Mouse (Mus musculus) limb, embryonic 13.5 days (tissue): Measurements from ENCODE around the gene Pus3. TPM values are rescaled to one million over a fixed set of nuclear protein-coding genes. Genes with fewer than 3 reads are reported as not detected.
A peak's percentile ranks its signal among the peaks of the same experiment; 100 is the strongest.

Experiments used
- ATAC-seq: fragments of 200-750 bp; cut with Nextera tagmentation; 2 replicates; pipeline ENCODE4 v1.8.0; 2017; ENCODE audit warnings: low read depth, moderate number of reproducible peaks, moderate TSS enrichment; ENCODE audit not compliant: low FRiP score
- H3K27ac ChIP-seq: fragments of 300-500 bp; sonication (generic); 2 replicates; pipeline ENCODE4 v1.5.1; 2015; ENCODE audit warnings: inconsistent platforms, mild to moderate bottlenecking, moderate library complexity
- H3K27me3 ChIP-seq: fragments of 300-500 bp; sonication (generic); 2 replicates; pipeline ENCODE4 v1.6.1; 2015; ENCODE audit warnings: mild to moderate bottlenecking, inconsistent platforms
- H3K36me3 ChIP-seq: fragments of 300-500 bp; sonication (generic); 2 replicates; pipeline ENCODE4 v1.6.1; 2015; ENCODE audit warnings: inconsistent platforms, mild to moderate bottlenecking, moderate library complexity
- H3K4me1 ChIP-seq: fragments of 300-500 bp; sonication (generic); 2 replicates; pipeline ENCODE4 v1.6.1; 2015; ENCODE audit warnings: inconsistent platforms
- H3K4me2 ChIP-seq: fragments of 300-500 bp; sonication (generic); replicated peaks from 2 replicates; pipeline ENCODE4 v1.6.1; 2015; ENCODE audit warnings: inconsistent platforms, mild to moderate bottlenecking, moderate library complexity
- H3K4me3 ChIP-seq: fragments of 300-500 bp; sonication (generic); 2 replicates; pipeline ENCODE4 v1.5.1; 2015; ENCODE audit warnings: moderate library complexity, mild to moderate bottlenecking, inconsistent platforms
- H3K9ac ChIP-seq: fragments of 300-500 bp; sonication (generic); 2 replicates; pipeline ENCODE4 v1.6.1; 2015; ENCODE audit warnings: mild to moderate bottlenecking, inconsistent platforms
- H3K9me3 ChIP-seq: fragments of 300-500 bp; sonication (generic); 2 replicates; pipeline ENCODE4 v1.6.1; 2016; ENCODE audit warnings: inconsistent platforms
- WGBS: fragments of 180-500 bp; shearing (Covaris S2); methylation state at CpG from one replicate; pipeline ENCODE4 v1.1.7; 2015; 5-methylcytosine and 5-hydroxymethylcytosine counted together
- polyA plus RNA-seq: library from polyadenylated mRNA; unstranded; fragments of >200 nt; fragmentation: Nextera tagmentation; extraction: Ambion mirVana; gene quantifications from 2 replicates; pipeline ENCODE4 v1.2.1, GENCODE M21; 2015

Gene Pus3
- 21.2 and 21.6 TPM in 2 replicates for polyA plus RNA-seq

DNA sequence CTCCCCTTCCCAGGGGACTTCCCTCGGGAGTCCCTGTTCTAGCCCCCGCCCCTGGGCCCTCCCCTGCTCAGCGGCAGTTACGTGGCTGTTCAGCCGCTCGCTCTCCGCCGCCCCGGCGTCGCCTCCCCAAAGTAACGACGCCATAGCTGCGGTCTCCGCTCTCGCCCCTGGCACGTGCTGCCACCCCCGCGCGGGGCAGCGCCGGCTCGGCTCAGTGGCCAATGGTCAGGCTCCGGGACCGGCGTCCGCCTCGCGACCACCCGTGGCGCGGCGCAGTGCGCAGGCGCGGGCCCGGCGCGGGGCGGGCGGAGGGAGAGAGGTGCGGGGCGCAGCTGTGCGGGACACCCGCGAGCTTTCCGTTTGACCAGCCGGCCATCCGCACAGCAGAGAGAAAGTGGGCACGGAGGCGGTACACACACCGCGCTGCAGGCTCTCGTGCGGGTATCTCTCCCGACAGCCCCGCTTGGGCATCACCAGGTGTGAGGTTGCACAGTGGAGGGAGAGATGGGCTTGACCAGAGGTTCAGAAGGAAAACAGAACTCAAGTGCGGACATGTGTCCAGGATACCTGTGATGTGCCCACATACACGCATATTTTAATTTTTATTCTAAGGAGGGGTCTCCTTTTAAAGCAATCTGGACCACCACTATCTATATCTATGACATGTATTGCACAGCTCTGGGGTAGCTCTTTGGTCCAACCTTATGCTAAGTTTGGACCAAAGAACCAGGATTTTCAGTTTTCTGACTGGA lies at the start of gene Pus3, which contains the start of gene Ddx25:
Gene Pus3, plus strand, starts transcription at position 339 of the 752 bp plus-strand sequence.
Gene Ddx25, minus strand, starts transcription at position 272 of the 752 bp plus-strand sequence.
- 1% methylated on average over 59 of the region's 59 CpGs for WGBS
- peak; percentile 81 for ATAC-seq
- H3K9ac ChIP-seq: peak within 1 kb of the TSS; percentile 78
- H3K4me1 ChIP-seq: peaks cover 21% of the 10 kb centered on the region
- peaks cover 12% of the 10 kb centered on the region for H3K36me3 ChIP-seq
- peaks cover 8% of the 10 kb centered on the region; the same call in 1 of the 2 replicates for H3K27me3 ChIP-seq
- peak within 1 kb of the TSS; percentile 98 for H3K4me2 ChIP-seq
- H3K4me3 ChIP-seq: peak within 1 kb of the TSS; percentile 73
- H3K9me3 ChIP-seq: no peaks in the 10 kb centered on the region
- peak within 1 kb of the TSS; percentile 75 for H3K27ac ChIP-seq

DNA sequence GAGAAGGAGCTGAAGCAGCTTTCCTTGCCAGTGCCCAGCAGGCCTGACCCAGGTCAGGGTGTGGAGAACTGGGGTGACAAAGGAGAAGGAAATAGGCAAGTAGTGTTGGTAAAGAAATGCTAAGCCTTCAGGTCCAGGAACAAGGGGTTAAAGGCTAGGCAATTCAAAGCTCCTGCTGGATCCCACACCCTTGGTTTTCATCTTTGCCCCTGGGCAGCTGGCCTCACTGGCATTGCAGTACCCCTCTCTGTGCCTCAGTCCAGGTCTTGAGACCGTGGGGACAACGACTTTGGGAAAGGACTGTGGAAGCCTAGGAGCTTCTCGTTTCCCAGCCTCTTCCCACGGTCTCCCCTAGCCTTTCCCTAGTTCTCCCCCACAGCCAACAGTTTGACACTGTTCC lies 44.5 kb upstream of the Pus3 start:
- ATAC-seq: no peak
- WGBS: 83% methylated on average over 4 of the region's 4 CpGs

DNA sequence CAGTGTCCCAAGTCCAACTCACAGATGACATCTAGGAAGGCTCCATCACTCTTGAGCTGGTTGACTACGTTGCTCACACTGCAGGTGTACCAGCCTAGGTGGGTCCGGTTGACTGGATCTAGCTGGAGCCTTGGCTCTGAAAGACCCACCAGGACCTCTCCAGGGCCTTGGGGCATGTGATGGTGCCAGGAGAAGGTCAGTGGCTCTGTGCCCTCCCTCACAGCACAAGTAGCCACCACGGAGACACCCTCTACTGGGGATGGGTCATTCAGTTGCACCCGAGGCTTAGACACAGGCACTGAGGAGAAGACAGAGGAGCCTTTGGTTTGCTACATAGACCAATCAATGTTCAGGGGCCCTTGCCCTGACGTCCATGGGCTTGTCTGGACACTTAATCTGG lies 42.2 kb upstream of the Pus3 start:
- WGBS: 84% methylated on average over 5 of the region's 5 CpGs
- no peaks in the 10 kb centered on the region for H3K27me3 ChIP-seq
- H3K9me3 ChIP-seq: no peaks in the 10 kb centered on the region

More for the DNA sequence above, 44.5 kb upstream of the Pus3 start:
- no peak overlapping the region for H3K27ac ChIP-seq
- no peaks in the 10 kb centered on the region for H3K9me3 ChIP-seq
- no peaks in the 10 kb centered on the region for H3K36me3 ChIP-seq
- no peak overlapping the region for H3K9ac ChIP-seq
- H3K4me3 ChIP-seq: no peak overlapping the region
- H3K4me1 ChIP-seq: peaks cover 18% of the 10 kb centered on the region
- H3K27me3 ChIP-seq: no peaks in the 10 kb centered on the region
- H3K4me2 ChIP-seq: no peak overlapping the region

DNA sequence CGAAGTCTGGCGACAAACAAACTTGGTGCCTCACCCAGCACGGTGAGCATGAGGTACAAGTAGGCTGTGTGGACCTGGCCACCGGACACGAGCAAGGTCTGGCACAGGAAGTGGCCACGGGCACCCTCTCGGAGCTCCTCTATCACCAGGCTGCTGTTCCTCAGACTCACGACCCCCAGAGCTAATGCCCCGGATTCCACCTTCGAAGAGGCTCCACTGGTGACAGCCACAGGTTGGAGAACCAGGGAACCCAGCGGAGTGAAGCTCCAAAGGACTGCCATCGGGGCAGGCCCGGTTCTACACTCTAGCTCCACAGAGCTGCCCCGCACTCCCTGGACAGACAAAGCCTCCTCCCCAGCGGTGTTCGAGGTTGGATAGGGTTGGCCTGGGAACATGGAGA lies 41.7 kb upstream of the Pus3 start:
- no peak for ATAC-seq
- WGBS: 92% methylated on average over 16 of the region's 16 CpGs
- no peak overlapping the region for H3K4me2 ChIP-seq
- H3K27me3 ChIP-seq: no peaks in the 10 kb centered on the region
- no peak overlapping the region for H3K4me3 ChIP-seq
- H3K9ac ChIP-seq: no peak overlapping the region
- H3K36me3 ChIP-seq: no peaks in the 10 kb centered on the region
- H3K9me3 ChIP-seq: no peaks in the 10 kb centered on the region
- H3K4me1 ChIP-seq: peaks cover 24% of the 10 kb centered on the region
- no peak overlapping the region for H3K27ac ChIP-seq

More for the DNA sequence above, 42.2 kb upstream of the Pus3 start:
- no peak overlapping the region for H3K4me2 ChIP-seq
- peaks cover 19% of the 10 kb centered on the region for H3K4me1 ChIP-seq
- no peak overlapping the region for H3K9ac ChIP-seq
- no peak for ATAC-seq
- H3K36me3 ChIP-seq: no peaks in the 10 kb centered on the region
- no peak overlapping the region for H3K4me3 ChIP-seq
- H3K27ac ChIP-seq: no peak overlapping the region

DNA sequence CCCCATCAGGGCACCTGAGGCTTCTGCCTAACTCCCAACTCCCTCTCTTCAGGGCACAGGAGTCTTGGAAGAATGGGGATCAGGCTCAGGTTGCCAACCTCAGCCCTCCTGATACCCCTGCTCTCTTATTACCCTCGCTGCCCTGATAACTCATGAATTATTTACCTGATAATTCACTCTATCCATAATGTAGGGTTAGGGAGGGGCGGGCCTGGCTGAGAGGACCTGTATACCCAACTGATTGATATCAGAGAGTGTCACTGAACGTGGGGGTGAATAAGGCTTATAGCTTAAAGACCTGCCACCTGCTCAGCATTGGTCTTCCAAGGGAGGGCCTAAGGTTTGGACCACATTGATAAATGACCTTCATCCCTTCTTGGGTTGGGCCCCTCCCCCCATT lies 40.2 kb upstream of the Pus3 start, which contains the start of gene Gm1113:
Gene Gm1113, minus strand, starts transcription at position 101 of the 400 bp plus-strand sequence.
- H3K4me1 ChIP-seq: peaks cover 28% of the 10 kb centered on the region
- no peak within 1 kb of the TSS for H3K9ac ChIP-seq
- ATAC-seq: no peak
- no peaks in the 10 kb centered on the region for H3K27me3 ChIP-seq
- no peaks in the 10 kb centered on the region for H3K9me3 ChIP-seq
- 76% methylated on average over 3 of the region's 3 CpGs for WGBS
- no peaks in the 10 kb centered on the region for H3K36me3 ChIP-seq
- H3K27ac ChIP-seq: no peak within 1 kb of the TSS
- H3K4me2 ChIP-seq: no peak within 1 kb of the TSS
- H3K4me3 ChIP-seq: no peak within 1 kb of the TSS

DNA sequence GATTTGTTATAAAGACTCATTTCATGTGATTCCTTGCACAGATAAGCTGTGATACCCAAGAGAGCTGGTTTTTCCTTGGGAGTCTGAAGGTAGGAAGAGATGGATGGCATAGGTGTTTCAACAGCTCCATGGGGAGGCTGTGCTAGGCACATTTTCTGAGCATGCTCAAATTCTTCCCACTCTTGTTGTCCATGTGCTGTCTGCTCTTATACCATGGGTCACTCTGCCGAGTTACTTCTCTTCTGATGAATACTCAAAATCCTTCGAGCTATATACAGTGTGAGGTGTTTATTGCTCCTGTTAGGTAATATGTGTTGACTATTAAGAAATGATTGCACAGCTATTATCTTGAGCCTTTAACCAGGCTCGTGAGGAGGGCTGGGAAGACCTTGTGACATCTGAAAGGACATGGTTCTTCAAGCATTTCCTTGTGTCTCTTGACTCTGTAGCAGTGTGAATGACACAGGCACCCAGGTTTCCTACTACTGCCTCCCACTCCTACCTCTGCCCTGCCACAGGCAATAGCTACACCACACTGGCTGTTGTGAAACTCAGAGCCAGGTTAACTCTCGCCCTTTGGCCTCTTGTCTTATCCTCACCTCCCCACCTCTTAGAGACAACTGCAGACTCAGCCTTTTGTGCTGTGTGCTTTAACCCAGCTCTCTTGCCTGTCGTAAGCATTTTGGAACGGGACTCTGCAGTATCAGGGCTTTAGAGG lies 37.6 kb upstream of the Pus3 start:
- Histone ChIP-seq H3K27ac (no peak overlapping the region; the same call in 1 of the 2 replicates), H3K9ac (no peak overlapping the region), H3K4me2 (no peak overlapping the region), H3K4me3 (no peak overlapping the region), H3K36me3 (no peaks in the 10 kb centered on the region), H3K27me3 (no peaks in the 10 kb centered on the region), H3K9me3 (no peaks in the 10 kb centered on the region), H3K4me1 (peaks cover 39% of the 10 kb centered on the region)
- no peak for ATAC-seq
- 65% methylated on average over 6 of the region's 6 CpGs for WGBS

DNA sequence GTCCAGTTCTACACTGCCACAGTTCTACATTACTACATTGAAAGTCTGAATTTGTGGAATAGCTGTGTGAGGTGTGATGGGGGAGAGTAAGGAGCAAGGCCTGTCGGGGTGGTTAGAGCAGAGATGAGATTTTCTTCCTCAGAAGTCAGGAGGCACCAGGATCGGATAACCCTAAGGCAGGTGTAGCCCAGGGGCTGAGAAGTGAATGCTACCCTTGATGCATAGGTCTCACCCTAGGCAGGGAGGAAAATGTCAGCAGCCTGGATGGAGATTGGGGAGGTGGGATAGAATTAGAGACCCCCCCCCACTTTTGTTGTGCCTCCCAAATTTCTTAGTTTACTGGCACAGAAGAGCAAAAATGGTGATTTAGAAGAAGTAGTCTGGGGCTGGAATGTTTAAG lies 36.2 kb upstream of the Pus3 start:
- Histone ChIP-seq H3K9ac (no peak overlapping the region), H3K9me3 (no peaks in the 10 kb centered on the region), H3K36me3 (no peaks in the 10 kb centered on the region), H3K4me1 (peaks cover 39% of the 10 kb centered on the region), H3K27me3 (no peaks in the 10 kb centered on the region), H3K4me2 (no peak overlapping the region), H3K4me3 (no peak overlapping the region), H3K27ac (peak overlapping the region; percentile 92)
- ATAC-seq: no peak
- WGBS: 55% methylated on average over 2 of the region's 2 CpGs

DNA sequence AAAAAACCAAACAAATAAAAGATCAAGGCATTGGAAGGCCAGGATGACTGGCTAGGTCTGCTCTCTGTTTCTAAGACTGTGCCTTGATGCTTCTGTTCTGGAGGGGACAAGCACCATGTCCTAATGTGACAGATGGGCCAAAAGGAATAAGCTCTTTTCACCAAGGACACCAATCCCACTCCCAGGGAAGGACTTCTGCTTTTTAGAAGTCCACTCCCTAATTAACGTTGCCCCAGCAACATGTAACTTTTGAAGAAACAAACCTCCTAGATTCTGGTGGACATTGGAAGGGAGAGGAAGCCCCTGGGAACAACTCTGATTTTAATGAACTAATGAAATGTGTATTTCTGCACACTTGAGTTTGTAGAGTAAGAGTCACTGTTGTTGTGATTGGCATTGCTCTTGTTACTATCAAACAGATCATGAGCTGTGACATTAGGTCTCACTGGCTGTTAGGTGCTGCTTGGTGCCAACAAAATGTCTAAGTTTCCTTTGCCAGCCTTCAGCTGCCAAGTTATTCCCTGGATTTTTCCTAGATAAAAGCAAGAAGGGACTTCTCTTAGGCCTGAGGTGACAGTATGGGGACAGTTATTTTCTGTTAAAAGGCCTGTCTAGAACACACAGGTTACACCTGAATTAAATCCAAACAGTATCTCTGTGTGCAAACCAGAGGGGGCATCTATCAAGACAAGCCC lies 35.4 kb upstream of the Pus3 start:
- H3K9me3 ChIP-seq: no peaks in the 10 kb centered on the region
- H3K27ac ChIP-seq: peak overlapping the region; percentile 92
- no peaks in the 10 kb centered on the region for H3K36me3 ChIP-seq
- 0 out of 2 replicates have a peak, but pooled peaks have one; percentile 3 for ATAC-seq
- 53% methylated on average over 1 of the region's 1 CpGs for WGBS
- no peak overlapping the region for H3K9ac ChIP-seq
- H3K4me2 ChIP-seq: no peak overlapping the region
- H3K4me3 ChIP-seq: no peak overlapping the region
- no peaks in the 10 kb centered on the region for H3K27me3 ChIP-seq
- H3K4me1 ChIP-seq: peaks cover 41% of the 10 kb centered on the region

DNA sequence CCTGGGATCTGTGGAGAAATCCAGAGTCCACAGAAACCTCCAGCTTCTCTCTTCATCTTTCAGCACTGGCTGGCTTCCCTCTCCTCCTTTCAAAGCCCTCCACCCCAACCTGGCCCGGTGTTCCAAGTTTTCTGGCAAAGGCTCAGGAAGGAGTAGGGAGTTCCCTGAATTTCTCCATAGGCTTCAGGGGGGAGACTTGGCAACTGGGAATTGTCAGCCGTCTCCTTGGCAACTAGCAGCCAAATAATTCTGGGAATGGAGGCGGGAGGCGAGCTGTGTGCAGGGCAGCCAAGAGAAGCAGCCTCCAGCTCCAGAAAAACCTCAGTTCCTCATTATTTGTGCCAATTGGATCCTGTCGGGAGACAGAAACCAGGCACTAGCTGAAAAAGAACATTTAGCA lies 34.9 kb upstream of the Pus3 start:
- no peaks in the 10 kb centered on the region for H3K27me3 ChIP-seq
- WGBS: 12% methylated on average over 5 of the region's 5 CpGs
- H3K27ac ChIP-seq: peak overlapping the region; percentile 92
- no peaks in the 10 kb centered on the region for H3K9me3 ChIP-seq
- H3K9ac ChIP-seq: no peak overlapping the region
- peak; percentile 91 for ATAC-seq
- H3K36me3 ChIP-seq: no peaks in the 10 kb centered on the region
- H3K4me1 ChIP-seq: peaks cover 45% of the 10 kb centered on the region
- H3K4me3 ChIP-seq: no peak overlapping the region
- H3K4me2 ChIP-seq: peak overlapping the region; percentile 51

DNA sequence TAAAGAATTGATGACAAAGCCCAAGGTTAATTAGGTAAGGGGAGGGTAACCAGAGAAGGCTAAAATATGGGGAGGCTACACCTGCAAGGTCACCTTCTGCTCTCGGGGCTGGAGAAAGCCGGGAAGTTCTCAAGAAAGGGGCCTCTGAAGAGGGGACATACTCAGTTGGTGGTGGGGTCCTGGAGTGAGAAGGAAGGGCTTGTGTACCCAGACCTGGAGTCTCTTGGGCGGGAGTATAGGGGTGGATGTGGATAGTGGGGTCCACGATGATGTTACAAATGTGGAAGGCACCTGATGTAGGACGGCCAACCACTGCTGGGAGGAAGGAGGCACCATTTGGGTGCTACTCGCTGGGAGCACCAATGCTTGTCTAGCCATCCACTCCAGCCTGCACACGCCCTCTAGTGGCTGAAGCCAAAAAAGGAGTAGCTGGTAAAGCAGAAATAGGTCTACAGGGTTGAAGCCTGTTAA lies 34.4 kb upstream of the Pus3 start:
- Histone ChIP-seq H3K4me1 (peaks cover 50% of the 10 kb centered on the region), H3K9me3 (no peaks in the 10 kb centered on the region), H3K4me3 (0 out of 2 replicates have a peak overlapping the region, but pooled peaks have one; percentile 7), H3K27ac (peak overlapping the region; percentile 92), H3K36me3 (no peaks in the 10 kb centered on the region), H3K9ac (no peak overlapping the region), H3K27me3 (no peaks in the 10 kb centered on the region), H3K4me2 (peak overlapping the region; percentile 51)
- WGBS: 14% methylated on average over 7 of the region's 7 CpGs
- ATAC-seq: peak; percentile 84

DNA sequence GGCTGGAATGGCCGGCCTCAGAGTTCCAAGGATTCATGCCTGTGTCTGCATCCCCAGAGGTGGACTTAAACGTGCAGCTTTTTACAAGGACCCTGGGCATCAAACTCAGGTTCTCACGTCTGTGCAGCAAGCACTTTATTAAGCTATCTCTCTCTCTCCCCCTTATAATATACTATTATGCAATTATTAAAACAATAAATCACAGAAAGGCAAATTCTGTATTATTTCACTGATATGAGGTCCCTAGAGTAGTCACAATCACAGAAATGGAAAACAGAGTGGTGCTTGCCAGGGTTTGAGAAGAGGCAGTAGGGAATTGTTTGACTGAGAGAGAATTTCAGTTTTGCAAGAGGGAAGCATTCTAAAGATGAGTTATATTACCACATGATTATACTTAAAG lies 29.3 kb upstream of the Pus3 start:
- Histone ChIP-seq H3K4me2 (no peak overlapping the region), H3K27ac (peak overlapping the region; percentile 69; the same call in 1 of the 2 replicates), H3K9ac (no peak overlapping the region), H3K27me3 (no peaks in the 10 kb centered on the region), H3K4me3 (no peak overlapping the region), H3K4me1 (peaks cover 64% of the 10 kb centered on the region), H3K36me3 (no peaks in the 10 kb centered on the region), H3K9me3 (no peaks in the 10 kb centered on the region)
- no peak for ATAC-seq
- 17% methylated on average over 3 of the region's 3 CpGs for WGBS

DNA sequence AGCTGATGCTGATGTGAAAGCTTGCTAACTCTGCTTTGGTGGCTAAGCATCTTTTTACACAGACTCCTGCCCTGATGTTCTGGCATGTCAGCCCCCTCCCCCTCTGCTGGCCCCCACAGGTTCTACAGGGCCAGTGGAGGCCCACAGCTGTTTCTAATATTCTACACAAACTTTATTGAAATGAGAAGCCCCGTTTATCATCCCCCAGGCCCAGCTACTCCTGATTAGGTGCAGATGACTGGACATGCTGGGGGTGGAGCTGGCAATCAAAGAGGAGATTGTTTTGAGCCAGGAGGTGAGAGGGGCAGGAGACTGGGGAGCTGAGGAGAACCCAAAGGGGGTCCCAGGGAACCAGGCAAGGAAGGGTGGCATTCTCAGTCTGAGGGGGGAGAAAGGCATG lies 28.6 kb upstream of the Pus3 start:
- no peaks in the 10 kb centered on the region for H3K27me3 ChIP-seq
- H3K9ac ChIP-seq: no peak overlapping the region
- peak overlapping the region; percentile 38 for H3K4me2 ChIP-seq
- H3K27ac ChIP-seq: peak overlapping the region; percentile 78
- 6% methylated on average over 1 of the region's 1 CpGs for WGBS
- peaks cover 62% of the 10 kb centered on the region for H3K4me1 ChIP-seq
- no peaks in the 10 kb centered on the region for H3K9me3 ChIP-seq
- H3K36me3 ChIP-seq: no peaks in the 10 kb centered on the region
- ATAC-seq: peak; percentile 65
- H3K4me3 ChIP-seq: no peak overlapping the region
